Comparison of ENCODE assay signal across 18 mouse cellular contexts in the genomic region with DNA sequence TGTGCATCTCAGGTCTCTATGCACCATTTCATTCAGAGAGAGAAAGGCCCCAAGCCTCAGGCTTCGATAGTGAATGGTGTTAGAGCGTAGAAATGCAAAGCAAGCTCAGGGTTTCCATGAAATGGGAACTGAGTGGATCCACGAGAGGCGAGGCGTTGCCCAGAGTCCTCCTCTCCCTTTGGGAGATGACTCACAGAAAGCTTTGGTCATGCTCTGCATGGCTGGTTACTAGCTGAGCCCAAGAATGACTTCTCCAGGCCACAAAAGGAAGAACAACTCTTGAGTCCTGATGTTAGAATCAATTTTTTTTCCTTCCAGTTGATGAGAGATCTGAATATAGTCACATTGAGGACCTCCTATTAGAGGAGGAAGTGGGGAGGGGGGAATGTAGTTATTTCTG.
A peak's percentile ranks its signal among the peaks of the same experiment; 100 is the strongest.
DNase-seq lines count a peak whose midpoint lies in the region; ATAC-seq and TF ChIP-seq lines count a peak whose summit lies in the region.
"Had no signal": no experiment of that assay in that cellular context is flagged by ENCODE, and none has a peak within 500 bp of the region (broad histone marks: within the 10 kb centered on the region; RNA-seq: fewer than 3 reads in every experiment).

No protein-coding gene starts in this region.

- H3K36me3 ChIP-seq in heart, embryonic 11.5 days (ENCODE audit: control insufficient read depth, insufficient read depth, low read length): no peaks in the 10 kb centered on the region
- no peaks in the 10 kb centered on the region for H3K36me3 ChIP-seq in C2C12 (ENCODE audit: control insufficient read depth, insufficient read depth)
- H3K36me3 ChIP-seq: embryonic facial prominence, embryonic 12.5 days; forebrain, embryonic 10.5 days; limb, embryonic 12.5 days; liver, embryonic 15.5 days had no signal

- no peaks in the 10 kb centered on the region; the same call in 1 of the 2 replicates for H3K4me1 ChIP-seq in heart, embryonic 11.5 days (ENCODE audit: control insufficient read depth, insufficient read depth, low read length)
- H3K4me1 ChIP-seq: embryonic facial prominence, embryonic 12.5 days; forebrain, embryonic 10.5 days; limb, embryonic 12.5 days; liver, embryonic 15.5 days had no signal

- no peak overlapping the region for H3K9ac ChIP-seq in heart, embryonic 11.5 days (ENCODE audit: low read depth, low read length)
- H3K9ac ChIP-seq: embryonic facial prominence, embryonic 12.5 days; limb, embryonic 12.5 days; liver, embryonic 15.5 days had no signal

- H3K4me2 ChIP-seq in heart, embryonic 11.5 days: no peak overlapping the region
- H3K4me2 ChIP-seq: embryonic facial prominence, embryonic 12.5 days; limb, embryonic 12.5 days; liver, embryonic 15.5 days had no signal

- no peaks in the 10 kb centered on the region for H3K9me3 ChIP-seq in heart, embryonic 11.5 days (replicated peaks; ENCODE audit: control insufficient read depth, low read length)
- H3K9me3 ChIP-seq: embryonic facial prominence, embryonic 12.5 days; forebrain, embryonic 10.5 days; limb, embryonic 12.5 days; liver, embryonic 15.5 days had no signal

- no peaks in the 10 kb centered on the region for H3K79me3 ChIP-seq in C2C12 (ENCODE audit: low read depth)

- ATAC-seq in heart, embryonic 11.5 days (replicated peaks; ENCODE audit: insufficient number of reproducible peaks, low FRiP score, low TSS enrichment): no peak

- TF ChIP-seq CTCF in C2C12 (IDR thresholded peaks at IDR 0.05; ENCODE audit: control insufficient read depth, insufficient read depth, insufficient read length): no peak

- no peak overlapping the region for H3K27ac ChIP-seq in heart, embryonic 11.5 days (ENCODE audit: low read depth, low read length)
- H3K27ac ChIP-seq: embryonic facial prominence, embryonic 12.5 days; forebrain, embryonic 10.5 days; limb, embryonic 12.5 days; liver, embryonic 15.5 days had no signal

- WGBS in heart, embryonic 11.5 days (ENCODE audit: insufficient replicate concordance): 90% methylated on average over 5 of the region's 5 CpGs

- no peak overlapping the region for H3K4me3 ChIP-seq in heart, embryonic 11.5 days (ENCODE audit: low read depth, low read length)
- no peak overlapping the region for H3K4me3 ChIP-seq in C2C12 (ENCODE audit: insufficient read depth, poor library complexity, severe bottlenecking)
- H3K4me3 ChIP-seq: embryonic facial prominence, embryonic 12.5 days; forebrain, embryonic 10.5 days; limb, embryonic 12.5 days; liver, embryonic 15.5 days had no signal

- H3ac ChIP-seq in C2C12 (ENCODE audit: control insufficient read depth, insufficient read length, low read depth): no peak overlapping the region

- intact Hi-C loops in heart, postnatal 25 days (cut with DNase I): no loop called here

- no peaks in the 10 kb centered on the region for H3K27me3 ChIP-seq in heart, embryonic 11.5 days (ENCODE audit: control insufficient read depth, insufficient read depth, low read length)
- no peaks in the 10 kb centered on the region for H3K27me3 ChIP-seq in C2C12 (ENCODE audit: control insufficient read depth, insufficient read depth, insufficient read length)
- H3K27me3 ChIP-seq: embryonic facial prominence, embryonic 12.5 days; limb, embryonic 12.5 days; liver, embryonic 15.5 days had no signal

- peak; percentile 95 for DNase-seq in heart, adult 11 months
- DNase-seq in gastrocnemius, adult 18-20 months (ENCODE audit: low spot score): peak; percentile 70
- peak; percentile 50 for DNase-seq in heart, postnatal 25 days (ENCODE audit: low spot score)
- DNase-seq in frontal cortex, postnatal 10 days (ENCODE audit: low spot score in 2 of 2): no peak
- DNase-seq in spleen, postnatal 10 days (ENCODE audit: low spot score in 2 of 2): no peak
- no peak for DNase-seq in kidney, postnatal 4 days
- DNase-seq: adrenal gland, postnatal 25 days; cerebellum, postnatal 36 days; kidney, adult 2 months; lung, postnatal 4 days; midbrain, embryonic 14.5 days; thymus, postnatal 36 days had no signal

- H3K79me2 ChIP-seq in C2C12 (ENCODE audit: control insufficient read depth, insufficient read depth): no peaks in the 10 kb centered on the region

TF ChIP-seq in C2C12, 6 proteins besides CTCF, POLR2A, EP300 and RAD21:
- TF ChIP-seq USF1 (IDR thresholded peaks at IDR 0.05; ENCODE audit: low read depth) (no peak), MYOD1 (IDR thresholded peaks at IDR 0.05; ENCODE audit: control insufficient read depth, insufficient read length, low read depth) (no peak), MYOG (IDR thresholded peaks at IDR 0.05; ENCODE audit: control insufficient read depth, extremely low read depth, insufficient read length) (no peak), MAX (IDR thresholded peaks at IDR 0.05) (peak; percentile 70), FOSL1 (IDR thresholded peaks at IDR 0.05; ENCODE audit: insufficient read depth, low read length, poor library complexity, severe bottlenecking) (peak; percentile 34), CEBPB (IDR thresholded peaks at IDR 0.05; ENCODE audit: low read depth) (no peak)

Comparison
In these comparisons a context has a peak if more than half of its experiments do, and no peak if none do; other contexts are left out.
1. DNase-seq: peak in heart, adult 11 months (single experiment), gastrocnemius, adult 18-20 months (single experiment) and heart, postnatal 25 days (single experiment); none in frontal cortex, postnatal 10 days (0 of 2), spleen, postnatal 10 days (0 of 2) and kidney, postnatal 4 days (0 of 2).